21 mouse cellular contexts compared by ENCODE assay signal in the genomic region with DNA sequence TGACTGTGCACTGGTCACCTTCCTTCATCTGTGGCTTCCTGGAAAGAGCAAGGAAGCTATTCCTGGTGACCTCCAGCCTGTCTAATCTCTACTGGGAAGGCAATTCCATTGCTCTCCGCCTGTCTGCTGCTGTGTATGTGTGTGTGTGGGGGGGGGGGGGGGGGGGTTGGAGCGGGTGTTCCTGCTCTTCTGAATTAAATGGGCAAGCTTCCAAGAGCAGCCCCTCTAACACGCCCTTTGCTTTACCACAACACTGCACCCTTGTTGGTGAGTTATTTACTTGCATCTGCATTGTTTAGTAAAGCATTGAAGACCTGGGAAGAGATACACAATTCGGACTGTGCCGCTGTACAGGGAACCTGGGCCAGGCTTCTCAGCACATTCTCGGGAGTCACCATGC.
DNase-seq lines count a peak whose midpoint lies in the region; ATAC-seq and TF ChIP-seq lines count a peak whose summit lies in the region.
"Had no signal": no experiment of that assay in that cellular context is flagged by ENCODE, and none has a peak within 500 bp of the region (broad histone marks: within the 10 kb centered on the region; RNA-seq: fewer than 3 reads in every experiment).

No protein-coding gene starts in this region.

- peaks cover 15% of the 10 kb centered on the region for H3K27me3 ChIP-seq in heart, embryonic 16.5 days (ENCODE audit: control insufficient read depth, insufficient read depth, low read length)
- H3K27me3 ChIP-seq in kidney, postnatal 0 days (ENCODE audit: insufficient read depth, low read length), result no peaks in the 10 kb centered on the region
- H3K27me3 ChIP-seq in intestine, embryonic 16.5 days (replicated peaks; ENCODE audit: control insufficient read depth, insufficient read depth, low read length), result no peaks in the 10 kb centered on the region; the same call in 1 of the 2 replicates
- H3K27me3 ChIP-seq in neural tube, embryonic 13.5 days, result no peaks in the 10 kb centered on the region

- H3K4me1 ChIP-seq in heart, embryonic 16.5 days (ENCODE audit: control insufficient read depth, insufficient read depth, low read length), result peaks cover 9% of the 10 kb centered on the region
- H3K4me1 ChIP-seq in kidney, postnatal 0 days (replicated peaks; ENCODE audit: insufficient read depth, low read length), result 0 out of 2 replicates have a peak, but pooled peaks cover 4% of the 10 kb centered on the region
- H3K4me1 ChIP-seq in intestine, embryonic 16.5 days (ENCODE audit: control insufficient read depth, insufficient read depth, low read length), result peaks cover 12% of the 10 kb centered on the region; the same call in 1 of the 2 replicates
- H3K4me1 ChIP-seq in neural tube, embryonic 13.5 days (replicated peaks), result peaks cover 34% of the 10 kb centered on the region
- H3K4me1 ChIP-seq: megakaryocyte, embryonic 14.5 days had no signal

- H3K4me2 ChIP-seq in heart, embryonic 16.5 days (ENCODE audit: low read depth, low read length), result peak overlapping the region; percentile 12; the same call in 1 of the 2 replicates
- peak overlapping the region; percentile 38; the same call in 1 of the 2 replicates for H3K4me2 ChIP-seq in kidney, postnatal 0 days (ENCODE audit: low read length)
- 0 out of 2 replicates have a peak overlapping the region, but pooled peaks have one; percentile 13 for H3K4me2 ChIP-seq in intestine, embryonic 16.5 days (ENCODE audit: low read depth, low read length)
- no peak overlapping the region for H3K4me2 ChIP-seq in neural tube, embryonic 13.5 days
- H3K4me2 ChIP-seq: embryonic facial prominence, embryonic 13.5 days; liver, embryonic 11.5 days had no signal

- no peaks in the 10 kb centered on the region for H3K9me3 ChIP-seq in heart, embryonic 16.5 days (replicated peaks; ENCODE audit: control insufficient read depth, low read length)
- H3K9me3 ChIP-seq in kidney, postnatal 0 days (replicated peaks; ENCODE audit: low read length), result no peaks in the 10 kb centered on the region
- no peaks in the 10 kb centered on the region for H3K9me3 ChIP-seq in intestine, embryonic 16.5 days (ENCODE audit: control insufficient read depth, low read length)
- no peaks in the 10 kb centered on the region for H3K9me3 ChIP-seq in neural tube, embryonic 13.5 days
- H3K9me3 ChIP-seq: embryonic facial prominence, embryonic 13.5 days; megakaryocyte, embryonic 14.5 days had no signal

- DNase-seq in heart, adult 11 months, result no peak
- peak; percentile 24 for DNase-seq in kidney, postnatal 0 days (ENCODE audit: low spot score)
- no peak for DNase-seq in kidney, postnatal 10 days
- DNase-seq in gastrocnemius, postnatal 10 days, result no peak
- DNase-seq in liver, result no peak
- DNase-seq: adrenal gland, postnatal 25 days; B cell, adult 2 months; cerebellum, adult 11-12 months; cerebellum, postnatal 14 days; heart, adult 2 months; heart, postnatal 10 days; kidney, adult 8-10 months; lung, adult 18-20 months; lung, postnatal 14 days; thymus, postnatal 14 days had no signal

- no peak overlapping the region for H3K9ac ChIP-seq in heart, embryonic 16.5 days (ENCODE audit: low read length)
- H3K9ac ChIP-seq in kidney, postnatal 0 days (ENCODE audit: low read depth, low read length), result no peak overlapping the region
- H3K9ac ChIP-seq in intestine, embryonic 16.5 days (ENCODE audit: low read depth, low read length), result no peak overlapping the region
- no peak overlapping the region for H3K9ac ChIP-seq in neural tube, embryonic 13.5 days
- H3K9ac ChIP-seq: embryonic facial prominence, embryonic 13.5 days had no signal

- no peaks in the 10 kb centered on the region for H3K36me3 ChIP-seq in heart, embryonic 16.5 days (ENCODE audit: control insufficient read depth, insufficient read depth)
- H3K36me3 ChIP-seq in kidney, postnatal 0 days (ENCODE audit: insufficient read depth, low read length), result no peaks in the 10 kb centered on the region
- H3K36me3 ChIP-seq in intestine, embryonic 16.5 days (ENCODE audit: control insufficient read depth, insufficient read depth, low read length), result no peaks in the 10 kb centered on the region
- no peaks in the 10 kb centered on the region for H3K36me3 ChIP-seq in neural tube, embryonic 13.5 days
- H3K36me3 ChIP-seq: embryonic facial prominence, embryonic 13.5 days had no signal

- H3K4me3 ChIP-seq in heart, embryonic 16.5 days (ENCODE audit: low read length), result no peak overlapping the region
- H3K4me3 ChIP-seq in kidney, postnatal 0 days (replicated peaks; ENCODE audit: low read depth, low read length), result no peak overlapping the region
- no peak overlapping the region for H3K4me3 ChIP-seq in intestine, embryonic 16.5 days (ENCODE audit: low read length)
- no peak overlapping the region for H3K4me3 ChIP-seq in neural tube, embryonic 13.5 days
- H3K4me3 ChIP-seq: embryonic facial prominence, embryonic 13.5 days; heart, adult 2 months; megakaryocyte, embryonic 14.5 days had no signal

- H3K27ac ChIP-seq in heart, embryonic 16.5 days (ENCODE audit: low read length), result no peak overlapping the region
- no peak overlapping the region for H3K27ac ChIP-seq in kidney, postnatal 0 days
- no peak overlapping the region for H3K27ac ChIP-seq in intestine, embryonic 16.5 days (ENCODE audit: low read length)
- no peak overlapping the region for H3K27ac ChIP-seq in neural tube, embryonic 13.5 days (replicated peaks)
- H3K27ac ChIP-seq: embryonic facial prominence, embryonic 13.5 days; heart, adult 2 months had no signal

- ATAC-seq in heart, embryonic 16.5 days (replicated peaks; ENCODE audit: extremely low read depth, insufficient read depth, low FRiP score), result no peak
- ATAC-seq in kidney, postnatal 0 days (replicated peaks; ENCODE audit: low FRiP score, low read depth), result no peak
- ATAC-seq in intestine, embryonic 16.5 days, result no peak
- ATAC-seq in neural tube, embryonic 13.5 days (ENCODE audit: low read depth), result peak; percentile 54; the same call in 1 of the 2 replicates

- no peak for TF ChIP-seq CTCF in kidney, postnatal 0 days (IDR thresholded peaks at IDR 0.05; ENCODE audit: low read depth)

- 48% methylated on average over 6 of the region's 6 CpGs for WGBS in heart, embryonic 16.5 days
- 47% methylated on average over 6 of the region's 6 CpGs for WGBS in kidney, postnatal 0 days
- WGBS in intestine, embryonic 16.5 days, result 45% methylated on average over 6 of the region's 6 CpGs
- WGBS in neural tube, embryonic 13.5 days, result 28% methylated on average over 6 of the region's 6 CpGs
